Mouse (Mus musculus): ENCODE results near the gene Ciart.
"Not testable (repeated sequence)": the region's sequence is repeated elsewhere in the genome, so short reads cannot be mapped to it uniquely, and the experiment has no call there.

Gene Ciart

DNA sequence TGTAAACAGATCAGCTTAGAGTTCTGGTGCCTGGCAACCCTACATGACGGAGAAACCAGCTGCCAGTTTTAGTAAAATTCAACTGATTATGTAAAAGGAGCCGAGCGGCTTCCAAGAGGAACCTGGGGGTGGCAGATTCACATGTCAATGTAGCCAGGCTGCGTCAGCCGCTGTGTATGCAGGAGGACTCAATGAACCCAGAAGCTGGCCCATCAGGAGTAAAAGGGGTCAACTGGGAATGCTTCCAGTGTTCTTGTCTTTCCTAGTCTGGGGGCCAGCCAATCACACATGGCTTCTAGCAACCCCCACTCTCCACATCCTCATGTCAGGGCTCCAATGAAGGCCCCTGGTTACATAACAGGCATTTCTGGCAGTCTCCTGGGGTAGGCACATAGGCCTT, 17.0 kb downstream of the Ciart start:
- DNase-seq (ENCODE audit: low read depth): no peak

DNA sequence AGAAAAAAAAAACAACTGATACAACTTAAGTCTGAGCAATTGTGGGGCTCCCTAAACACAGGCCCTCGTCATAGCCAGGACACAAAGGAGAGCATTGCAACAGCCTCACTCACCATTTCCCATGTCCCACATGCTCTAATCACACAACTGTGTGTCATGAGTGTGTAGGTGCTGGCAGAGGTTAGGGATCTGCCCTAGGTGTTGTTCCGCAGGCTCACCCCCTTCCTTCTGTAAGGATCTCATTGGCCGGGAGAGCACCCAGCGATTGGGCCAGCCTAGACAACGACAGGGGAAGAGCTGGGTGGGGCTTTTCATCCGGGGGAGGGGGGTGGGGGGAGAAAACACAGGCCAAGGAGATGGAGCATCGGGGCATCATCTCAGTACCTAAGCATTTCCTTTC, 18.5 kb downstream of the Ciart start:
- no peak for DNase-seq (ENCODE audit: low read depth)

DNA sequence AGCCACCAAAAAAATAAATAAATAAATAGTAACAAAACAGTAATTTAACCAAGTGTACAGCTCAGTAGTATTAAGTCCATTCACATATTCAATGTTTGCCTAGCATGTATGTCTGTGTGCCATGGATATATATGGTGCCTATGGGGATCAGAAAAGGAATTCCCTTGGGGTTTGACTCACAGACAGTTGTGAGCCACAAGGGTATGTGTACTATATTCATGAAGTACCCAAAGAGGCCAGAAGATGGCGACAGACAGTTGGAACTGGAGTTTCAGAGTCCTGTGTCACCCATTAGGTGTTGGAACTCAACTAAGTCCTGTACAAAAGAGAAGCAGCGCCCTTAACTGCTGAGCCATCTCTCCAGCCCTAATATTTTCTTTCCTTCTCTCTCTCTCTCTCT, 20.3 kb downstream of the Ciart start:
- DNase-seq (ENCODE audit: low read depth): peak; percentile 94

DNA sequence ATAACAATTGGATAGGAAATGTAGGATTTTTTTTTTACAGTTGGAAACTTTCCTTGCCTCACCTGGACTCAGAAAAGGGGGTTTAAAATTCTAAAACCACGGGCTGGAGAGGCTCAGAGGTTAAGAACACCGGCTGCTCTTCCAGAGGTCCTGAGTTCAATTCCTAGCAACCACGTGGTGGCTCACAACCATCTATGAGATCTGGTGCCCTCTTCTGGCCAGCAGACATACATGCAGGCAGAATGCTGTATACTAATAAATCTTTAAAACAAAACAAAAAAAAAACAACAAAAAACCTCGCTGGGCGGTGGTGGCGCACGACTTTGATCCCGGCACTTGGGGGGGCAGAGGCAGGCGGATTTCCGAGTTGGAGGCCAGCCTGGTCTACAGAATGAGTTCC, 20.8 kb downstream of the Ciart start:
- DNase-seq (ENCODE audit: low read depth): peak; percentile 40

DNA sequence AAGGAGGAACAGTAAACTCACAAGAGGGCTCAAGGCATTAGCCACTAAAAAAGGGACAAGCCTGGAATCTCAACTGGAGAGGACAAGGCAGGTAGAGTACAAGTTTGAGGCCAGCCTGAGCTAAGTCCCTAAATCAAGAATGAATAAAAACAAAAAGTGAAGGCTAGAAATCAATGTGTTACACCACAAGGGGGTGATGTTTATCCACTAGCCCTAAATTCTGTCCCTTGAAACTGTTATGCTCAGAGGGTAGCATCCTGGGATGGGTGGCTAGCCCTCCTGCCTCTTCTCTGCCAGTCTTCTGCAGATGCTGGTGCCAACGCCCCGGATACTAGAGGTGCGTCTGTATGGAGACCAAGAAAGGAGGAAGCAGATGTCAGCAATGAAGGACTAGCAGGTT, 21.7 kb downstream of the Ciart start:
- DNase-seq (ENCODE audit: low read depth): no peak

DNA sequence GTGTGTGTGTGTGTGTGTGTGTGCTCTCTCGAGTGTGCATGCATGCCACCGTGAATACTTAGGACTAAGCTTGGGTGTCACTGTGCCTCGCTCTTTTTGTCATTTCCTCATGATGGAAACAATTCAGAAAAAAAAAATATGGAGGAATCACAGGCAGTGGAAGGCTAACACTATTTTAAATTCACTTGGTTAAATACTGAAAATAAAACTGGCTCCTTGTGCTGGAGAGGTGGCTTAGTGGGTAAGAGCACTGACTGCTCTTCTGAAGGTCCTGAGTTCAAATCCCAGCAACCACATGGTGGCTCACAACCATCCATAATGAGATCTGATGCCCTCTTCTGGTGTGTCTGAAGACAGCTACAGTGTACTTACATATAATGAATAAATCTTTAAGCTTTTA, 23.8 kb downstream of the Ciart start:
- not testable (repeated sequence) for DNase-seq (ENCODE audit: low read depth)

DNA sequence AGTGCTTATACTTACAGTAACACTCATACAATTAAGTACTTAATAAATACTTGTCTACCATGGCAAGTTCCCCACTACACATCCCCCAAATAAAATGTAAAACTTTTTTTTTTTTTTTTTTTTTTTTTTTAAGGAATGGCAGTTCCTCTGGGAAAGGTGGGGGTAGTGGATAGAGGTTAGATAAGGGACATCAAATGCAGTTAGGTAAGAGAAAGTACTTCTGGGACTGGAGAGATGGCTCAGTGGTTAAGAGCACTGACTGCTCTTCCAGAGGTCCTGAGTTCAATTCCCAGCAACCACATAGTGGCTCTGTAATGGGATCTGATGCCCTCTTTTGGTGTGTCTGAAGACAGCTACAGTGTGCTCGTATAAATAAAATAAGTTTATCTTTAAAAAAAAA, 25.0 kb downstream of the Ciart start:
- DNase-seq (ENCODE audit: low read depth): not testable (repeated sequence)

DNA sequence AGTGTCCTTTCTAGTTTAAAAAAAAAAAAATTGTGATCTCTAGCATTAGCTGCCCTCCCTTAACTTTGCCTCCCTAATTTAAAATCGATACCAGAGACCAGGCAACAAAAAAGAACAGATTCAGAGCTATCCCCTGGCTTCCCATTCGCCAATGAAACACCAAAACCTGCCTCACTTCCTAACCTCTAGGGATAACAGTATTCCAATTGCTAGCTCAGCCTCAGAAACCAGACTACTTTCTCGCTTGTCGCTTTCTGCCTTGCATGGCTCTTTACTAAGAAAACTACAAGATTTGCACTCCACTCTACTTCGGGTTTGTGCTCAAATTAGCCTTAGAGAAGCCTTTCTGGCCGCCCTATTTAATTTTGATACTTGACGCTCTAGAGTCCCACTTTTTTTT, 25.9 kb downstream of the Ciart start:
- peak; percentile 43 for DNase-seq (ENCODE audit: low read depth)

DNA sequence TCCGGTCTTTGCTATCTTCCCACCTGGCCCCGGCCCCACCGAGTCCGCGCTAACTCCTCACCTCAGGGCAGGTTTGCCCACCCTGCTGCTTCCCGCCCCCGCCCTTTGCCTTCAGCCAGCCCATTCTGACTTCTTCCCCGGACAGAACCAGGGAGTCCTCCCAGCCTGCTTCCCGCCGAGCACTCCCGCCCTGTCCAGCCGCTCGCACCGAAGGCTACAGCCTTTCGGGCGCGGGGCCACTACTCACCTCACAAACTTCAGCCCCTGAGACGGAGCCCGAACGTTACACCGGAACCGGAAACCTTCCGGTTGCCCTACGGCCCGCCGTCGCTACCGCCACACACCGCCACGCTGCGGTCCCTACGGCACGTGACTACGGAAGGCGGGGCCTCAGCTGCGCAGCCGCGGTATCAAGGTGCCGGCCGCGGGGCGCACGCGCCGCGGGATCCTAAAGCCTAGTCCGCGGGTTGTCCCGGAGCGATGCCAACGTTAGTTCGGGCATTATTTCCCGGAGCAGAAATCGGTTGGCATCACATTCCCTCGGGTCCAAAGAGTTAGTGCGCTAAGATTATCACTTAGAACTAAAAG, 26.5 kb downstream of the Ciart start, which contains the start of gene Prpf3:
Gene Prpf3 (minus strand): TSS at position 384 of the 588 bp plus-strand sequence.
- DNase-seq (ENCODE audit: low read depth): peak; percentile 88

DNA sequence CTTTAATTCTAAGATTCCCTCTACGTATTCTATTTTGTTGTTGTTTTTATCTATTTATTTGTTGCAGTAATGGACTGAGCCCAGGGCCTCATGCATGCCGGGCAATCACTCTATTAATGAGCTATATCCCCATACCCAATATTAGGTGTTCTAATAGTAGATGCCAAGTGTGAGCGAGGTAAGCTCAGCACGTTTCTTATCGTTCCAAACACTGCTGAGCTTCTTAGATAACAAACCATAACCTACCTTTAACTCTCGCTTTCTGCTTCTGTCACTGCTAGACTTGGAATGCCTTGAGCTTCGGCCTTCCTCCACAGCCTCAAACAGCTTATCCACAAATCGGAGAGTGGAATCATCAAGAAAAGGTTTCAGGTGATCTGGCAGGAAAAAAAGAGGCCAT, 30.7 kb downstream of the Ciart start:
- DNase-seq (ENCODE audit: low read depth): no peak

DNA sequence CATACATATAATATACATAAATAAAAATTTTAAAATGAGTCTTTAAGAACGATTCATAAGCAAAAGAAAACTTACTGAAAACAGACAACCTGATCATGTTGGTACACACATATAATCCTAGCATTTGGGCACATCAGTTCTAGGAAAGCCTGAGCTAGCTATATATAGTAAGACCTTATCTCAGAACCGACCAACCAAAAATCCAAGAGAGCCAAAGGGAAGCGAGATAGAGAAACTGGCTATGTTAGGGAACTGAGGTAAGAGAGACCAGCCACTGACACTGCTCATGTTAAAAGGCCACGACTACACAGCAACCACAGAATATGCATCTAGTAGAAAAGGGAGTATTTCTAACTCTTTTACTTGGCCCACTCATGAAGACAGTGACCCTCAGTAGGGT, 31.4 kb downstream of the Ciart start:
- DNase-seq (ENCODE audit: low read depth): no peak

DNA sequence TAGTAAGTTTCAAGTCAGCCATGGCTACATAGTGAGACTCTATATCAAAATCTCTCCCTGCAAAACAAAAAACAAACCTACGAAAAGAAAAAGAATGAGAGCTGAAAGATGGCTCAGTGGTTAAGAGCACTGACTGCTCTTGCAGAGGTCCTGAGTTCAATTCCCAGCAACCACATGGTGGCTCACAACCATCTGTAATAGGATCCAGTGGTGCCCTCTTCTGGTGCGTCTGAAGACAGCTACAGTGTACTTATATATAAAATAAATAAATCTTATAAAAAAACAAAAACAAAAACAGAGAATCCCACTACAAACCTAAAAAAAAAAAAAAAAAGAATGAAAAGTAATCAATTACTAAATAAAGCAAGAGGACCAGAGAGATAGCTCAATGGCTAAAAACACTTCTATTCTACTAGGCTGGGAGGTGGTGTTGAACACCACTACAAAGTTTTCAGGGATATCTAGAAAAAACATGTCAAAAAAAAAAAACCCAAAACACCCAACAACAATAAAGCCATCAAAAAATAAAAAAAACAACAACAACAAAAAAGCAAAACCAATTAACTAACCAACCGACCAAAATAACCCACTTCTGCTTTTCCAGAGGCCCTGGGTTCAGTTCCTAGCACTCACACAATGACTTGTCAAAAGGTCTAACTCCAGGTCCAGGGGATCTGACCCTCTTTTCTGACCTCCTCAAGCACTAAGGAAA, 39.4 kb downstream of the Ciart start:
- DNase-seq (ENCODE audit: low read depth): no peak

DNA sequence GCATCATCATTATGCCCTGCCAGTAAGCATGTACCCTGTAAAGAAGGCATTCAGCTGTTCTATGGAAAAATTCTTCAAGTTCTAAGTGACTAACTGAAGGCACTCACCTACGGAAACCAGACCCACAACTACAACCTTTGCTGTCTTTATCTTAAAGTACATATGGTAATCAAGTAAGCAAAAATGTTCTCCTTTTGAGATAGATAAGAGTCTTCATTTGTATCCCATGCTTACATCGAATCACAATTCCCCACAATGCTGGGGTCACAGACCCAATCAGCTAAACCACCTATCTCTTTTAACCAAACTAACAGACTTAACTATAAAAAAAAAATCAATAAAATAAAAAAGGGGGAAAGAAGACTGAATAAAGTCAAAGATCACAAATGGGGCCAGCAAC, 42.8 kb downstream of the Ciart start:
- DNase-seq (ENCODE audit: low read depth): no peak

DNA sequence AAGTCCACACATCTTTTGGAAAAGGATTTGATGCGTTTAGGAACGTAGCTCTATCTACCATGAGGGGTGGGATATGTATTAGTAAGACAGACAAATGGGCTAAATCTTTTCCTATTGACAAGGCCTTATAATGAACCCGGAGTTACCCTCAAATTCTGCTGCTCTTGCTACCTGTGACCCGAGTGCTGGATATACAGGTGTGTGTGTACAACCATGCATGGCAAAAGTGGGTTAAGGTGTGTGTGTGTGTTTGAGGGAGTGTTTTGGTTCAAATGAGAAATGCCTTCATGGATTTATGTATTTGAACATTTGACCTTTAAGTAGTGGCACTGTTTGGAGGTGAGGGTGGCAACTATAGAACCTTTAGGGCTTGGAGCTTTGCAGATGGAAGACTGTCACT, 53.0 kb downstream of the Ciart start:
- DNase-seq (ENCODE audit: low read depth): no peak
